Mouse (Mus musculus) heart, adult 11 months (tissue): ENCODE measurements at regions not wholly inside any gene's neighbourhood (a gene's known extent, or its start where the extent isn't known, plus 50 kb on each side); places are given as distances from the start of the nearest gene placed in this dataset.

Experiments
- DNase-seq: peaks from one replicate; pipeline ENCODE4 v3.0.0; 2022

DNA sequence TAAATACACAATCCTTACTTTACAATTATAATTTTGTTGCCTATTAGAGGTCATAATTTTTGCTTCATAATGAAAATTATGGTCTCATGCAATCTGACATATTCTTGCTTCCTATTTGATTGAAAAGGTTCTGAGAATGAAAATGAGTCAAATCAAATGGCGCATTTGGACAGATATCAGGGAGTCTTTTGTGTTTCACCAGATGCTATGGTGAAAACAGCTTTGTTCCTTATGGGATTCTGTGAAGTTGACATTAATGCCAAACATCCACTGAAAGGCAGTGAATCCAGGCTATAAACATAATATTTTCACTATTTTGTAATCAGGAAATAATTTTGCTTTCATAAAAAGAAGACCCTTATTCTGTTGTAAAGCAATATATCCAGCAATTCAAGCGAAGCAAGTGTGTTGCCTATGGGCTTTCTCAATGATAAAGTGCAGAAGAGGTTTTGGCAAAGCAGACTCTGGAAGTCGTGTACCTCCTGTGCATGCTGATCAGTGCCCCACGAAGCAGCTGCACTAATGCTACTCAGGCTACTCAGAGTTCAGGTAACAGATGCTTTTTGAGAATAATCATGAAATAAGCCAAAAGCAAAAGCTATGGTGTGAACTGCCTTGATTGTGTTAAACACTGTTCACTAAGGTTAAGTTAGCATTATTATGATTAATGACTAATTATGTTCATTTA is 1353.0 kb upstream of the Luzp2 start:
- DNase-seq, result no peak

GRCm38 (mm10) chr7:53486126-53486525 is 1349.2 kb upstream of the Luzp2 start:
- no peak for DNase-seq

GRCm38 (mm10) chr7:53522195-53522917 is 1312.9 kb upstream of the Luzp2 start:
- peak; percentile 85 for DNase-seq
